Mouse (Mus musculus): ENCODE measurements around the gene Hoxb9. TPM values are rescaled to one million over a fixed set of nuclear protein-coding genes. Genes with fewer than 3 reads are reported as not detected.
A peak's percentile ranks its signal among the peaks of the same experiment; 100 is the strongest.

The Hoxb9 gene
- total and polyA plus RNA-seq, 2 experiments: not detected

GRCm38 (mm10) chr11:96292565-96293301 is 21.5 kb downstream of the Hoxb9 start:
- Histone ChIP-seq H3K9ac (ENCODE audit: low read depth, low read length) (no peak overlapping the region), H3K27ac (replicated peaks; ENCODE audit: insufficient read depth, low read depth, low read length) (no peak overlapping the region), H3K27me3 (ENCODE audit: control insufficient read depth, insufficient read depth, low read length) (peaks cover 15% of the 10 kb centered on the region; the same call in 1 of the 2 replicates), H3K4me1 (ENCODE audit: control insufficient read depth, insufficient read depth, low read length) (no peaks in the 10 kb centered on the region), H3K4me3 (ENCODE audit: insufficient read depth, low read depth, low read length) (no peak overlapping the region), H3K79me2 (ENCODE audit: control insufficient read depth, insufficient read depth, low read length) (no peaks in the 10 kb centered on the region), H3K36me3 (ENCODE audit: control insufficient read depth, insufficient read depth, low read length) (no peaks in the 10 kb centered on the region)
- no peak for DNase-seq (ENCODE audit: extremely low read depth, low read depth, low spot score)
- no peak for TF ChIP-seq POLR2A (IDR thresholded peaks at IDR 0.05; ENCODE audit: extremely low read depth, insufficient read depth, low read length)
- no peak for TF ChIP-seq CTCF (IDR thresholded peaks at IDR 0.05; ENCODE audit: low read depth, low read length)
- WGBS: 5% methylated on average over 12 of the region's 12 CpGs

GRCm38 (mm10) chr11:96293302-96293921 is 22.2 kb downstream of the Hoxb9 start:
- H3K27me3 ChIP-seq (ENCODE audit: control insufficient read depth, insufficient read depth, low read length): peaks cover 15% of the 10 kb centered on the region; the same call in 1 of the 2 replicates
- no peaks in the 10 kb centered on the region for H3K4me1 ChIP-seq (ENCODE audit: control insufficient read depth, insufficient read depth, low read length)
- no peak for TF ChIP-seq CTCF (IDR thresholded peaks at IDR 0.05; ENCODE audit: low read depth, low read length)
- no peak for TF ChIP-seq POLR2A (IDR thresholded peaks at IDR 0.05; ENCODE audit: extremely low read depth, insufficient read depth, low read length)
- DNase-seq (ENCODE audit: extremely low read depth, low read depth, low spot score): no peak
- H3K79me2 ChIP-seq (ENCODE audit: control insufficient read depth, insufficient read depth, low read length): no peaks in the 10 kb centered on the region
- no peak overlapping the region for H3K4me3 ChIP-seq (ENCODE audit: insufficient read depth, low read depth, low read length)
- WGBS: 15% methylated on average over 22 of the region's 22 CpGs
- H3K27ac ChIP-seq (replicated peaks; ENCODE audit: insufficient read depth, low read depth, low read length): no peak overlapping the region
- H3K9ac ChIP-seq (ENCODE audit: low read depth, low read length): no peak overlapping the region
- H3K36me3 ChIP-seq (ENCODE audit: control insufficient read depth, insufficient read depth, low read length): no peaks in the 10 kb centered on the region

- no peaks in the 10 kb centered on the region for H3K4me1 ChIP-seq (ENCODE audit: control insufficient read depth, insufficient read depth, low read length)
- no peak for DNase-seq (ENCODE audit: extremely low read depth, low read depth, low spot score)
- no peak overlapping the region for H3K9ac ChIP-seq (ENCODE audit: low read depth, low read length)
- no peaks in the 10 kb centered on the region for H3K79me2 ChIP-seq (ENCODE audit: control insufficient read depth, insufficient read depth, low read length)
- TF ChIP-seq CTCF (IDR thresholded peaks at IDR 0.05; ENCODE audit: low read depth, low read length): peak; percentile 80
- TF ChIP-seq POLR2A (IDR thresholded peaks at IDR 0.05; ENCODE audit: extremely low read depth, insufficient read depth, low read length): no peak
- WGBS: 2% methylated on average over 32 of the region's 32 CpGs
- no peaks in the 10 kb centered on the region for H3K36me3 ChIP-seq (ENCODE audit: control insufficient read depth, insufficient read depth, low read length)
- H3K4me3 ChIP-seq (ENCODE audit: insufficient read depth, low read depth, low read length): no peak overlapping the region
- H3K27ac ChIP-seq (replicated peaks; ENCODE audit: insufficient read depth, low read depth, low read length): no peak overlapping the region
- H3K27me3 ChIP-seq (ENCODE audit: control insufficient read depth, insufficient read depth, low read length): peaks cover 17% of the 10 kb centered on the region; the same call in 1 of the 2 replicates
Measured at GRCm38 (mm10) chr11:96294245-96295091, 23.2 kb downstream of the Hoxb9 start.

GRCm38 (mm10) chr11:96295092-96295835 is 24.0 kb downstream of the Hoxb9 start:
- H3K79me2 ChIP-seq (ENCODE audit: control insufficient read depth, insufficient read depth, low read length): no peaks in the 10 kb centered on the region
- WGBS: 3% methylated on average over 30 of the region's 30 CpGs
- no peaks in the 10 kb centered on the region for H3K4me1 ChIP-seq (ENCODE audit: control insufficient read depth, insufficient read depth, low read length)
- no peak for DNase-seq (ENCODE audit: extremely low read depth, low read depth, low spot score)
- no peak for TF ChIP-seq CTCF (IDR thresholded peaks at IDR 0.05; ENCODE audit: low read depth, low read length)
- TF ChIP-seq POLR2A (IDR thresholded peaks at IDR 0.05; ENCODE audit: extremely low read depth, insufficient read depth, low read length): no peak
- no peak overlapping the region for H3K27ac ChIP-seq (replicated peaks; ENCODE audit: insufficient read depth, low read depth, low read length)
- H3K9ac ChIP-seq (ENCODE audit: low read depth, low read length): no peak overlapping the region
- no peaks in the 10 kb centered on the region for H3K36me3 ChIP-seq (ENCODE audit: control insufficient read depth, insufficient read depth, low read length)
- H3K27me3 ChIP-seq (ENCODE audit: control insufficient read depth, insufficient read depth, low read length): peaks cover 20% of the 10 kb centered on the region; the same call in 1 of the 2 replicates
- no peak overlapping the region for H3K4me3 ChIP-seq (ENCODE audit: insufficient read depth, low read depth, low read length)

- WGBS: 23% methylated on average over 2 of the region's 2 CpGs
- Histone ChIP-seq H3K4me3 (ENCODE audit: insufficient read depth, low read depth, low read length) (no peak overlapping the region), H3K27ac (replicated peaks; ENCODE audit: insufficient read depth, low read depth, low read length) (no peak overlapping the region), H3K79me2 (ENCODE audit: control insufficient read depth, insufficient read depth, low read length) (no peaks in the 10 kb centered on the region), H3K4me1 (ENCODE audit: control insufficient read depth, insufficient read depth, low read length) (no peaks in the 10 kb centered on the region), H3K27me3 (ENCODE audit: control insufficient read depth, insufficient read depth, low read length) (peaks cover 28% of the 10 kb centered on the region), H3K9ac (ENCODE audit: low read depth, low read length) (no peak overlapping the region), H3K36me3 (ENCODE audit: control insufficient read depth, insufficient read depth, low read length) (no peaks in the 10 kb centered on the region)
- no peak for DNase-seq (ENCODE audit: extremely low read depth, low read depth, low spot score)
- TF ChIP-seq CTCF (IDR thresholded peaks at IDR 0.05; ENCODE audit: low read depth, low read length) (no peak), POLR2A (IDR thresholded peaks at IDR 0.05; ENCODE audit: extremely low read depth, insufficient read depth, low read length) (no peak)
Measured at GRCm38 (mm10) chr11:96296997-96297396, 25.7 kb downstream of the Hoxb9 start.
